Mouse (Mus musculus) myocyte (in vitro differentiated cells): Measurements from ENCODE around the gene Gatad2b. TPM values are rescaled to one million over a fixed set of nuclear protein-coding genes. Genes with fewer than 3 reads are reported as not detected.
"Not testable (repeated sequence)": the region's sequence is repeated elsewhere in the genome, so short reads cannot be mapped to it uniquely, and the experiment has no call there.

Experiments used
- H3K27me3 ChIP-seq: one replicate; pipeline ENCODE4 v1.6.1; 2011; ENCODE audit not compliant: control insufficient read depth, insufficient read depth, insufficient read length
- H3K36me3 ChIP-seq: one replicate; pipeline ENCODE4 v1.6.1; 2011; ENCODE audit not compliant: control insufficient read depth, insufficient read depth
- H3K4me2 ChIP-seq: one replicate; pipeline ENCODE4 v1.6.1; 2011; ENCODE audit warnings: low read depth, control low read depth
- H3K4me3 ChIP-seq: one replicate; pipeline ENCODE4 v1.5.1; 2011; ENCODE audit warnings: mild to moderate bottlenecking, control low read depth, moderate library complexity
- H3K79me2 ChIP-seq: one replicate; pipeline ENCODE4 v1.6.1; 2011; ENCODE audit not compliant: control insufficient read depth, insufficient read depth
- H3ac ChIP-seq: one replicate; pipeline ENCODE4 v1.6.1; 2011; ENCODE audit not compliant: control insufficient read depth, insufficient read length
- CEBPB ChIP-seq: IDR thresholded peaks from 2 replicates; pipeline ENCODE4 v1.6.1; 2011; ENCODE audit warnings: mild to moderate bottlenecking, moderate library complexity; ENCODE audit not compliant: poor library complexity, insufficient read depth, severe bottlenecking
- E2F4 ChIP-seq: IDR thresholded peaks from one replicate; pipeline ENCODE4 v1.6.1; 2011; ENCODE audit warnings: mild to moderate bottlenecking, control low read depth, moderate library complexity; ENCODE audit not compliant: insufficient read depth
- MAX ChIP-seq: IDR thresholded peaks from one replicate; pipeline ENCODE4 v1.6.1; 2011; ENCODE audit warnings: low read depth, mild to moderate bottlenecking, control low read depth
- MYOD1 ChIP-seq, 3 experiments: IDR thresholded peaks; one replicate each; pipeline ENCODE4 v1.6.1; 2011; ENCODE audit warnings: control low read depth in 2 of 3, low read depth in 2 of 3, mild to moderate bottlenecking in 2 of 3, moderate library complexity in 1 of 3; ENCODE audit not compliant: insufficient read length in 2 of 3, control insufficient read depth in 1 of 3
- MYOG ChIP-seq, 3 experiments: IDR thresholded peaks; one replicate each; pipeline ENCODE4 v1.6.1; 2011; ENCODE audit warnings: control low read depth in 2 of 3, low read depth in 2 of 3, mild to moderate bottlenecking in 2 of 3; ENCODE audit not compliant: insufficient read length in 2 of 3, control insufficient read depth in 1 of 3, insufficient read depth in 1 of 3
- POLR2A ChIP-seq: IDR thresholded peaks from one replicate; pipeline ENCODE4 v1.6.1; 2011; ENCODE audit warnings: low read depth, mild to moderate bottlenecking, control low read depth, moderate library complexity; ENCODE audit not compliant: insufficient read length
- POLR2AphosphoS2 ChIP-seq: IDR thresholded peaks from one replicate; pipeline ENCODE4 v1.6.1; 2011; ENCODE audit warnings: low read depth, control low read depth; ENCODE audit not compliant: insufficient read length
- REST ChIP-seq: IDR thresholded peaks from one replicate; pipeline ENCODE4 v1.6.1; 2011; ENCODE audit warnings: mild to moderate bottlenecking, control low read depth, moderate library complexity; ENCODE audit not compliant: insufficient read depth, insufficient read length
- SRF ChIP-seq: IDR thresholded peaks from one replicate; pipeline ENCODE4 v1.6.1; 2011; ENCODE audit warnings: low read depth; ENCODE audit not compliant: control insufficient read depth, insufficient read length
- TCF12 ChIP-seq: IDR thresholded peaks from one replicate; pipeline ENCODE4 v1.6.1; 2011; ENCODE audit warnings: mild to moderate bottlenecking, control low read depth; ENCODE audit not compliant: poor library complexity, insufficient read depth, severe bottlenecking
- TCF3 ChIP-seq: IDR thresholded peaks from one replicate; pipeline ENCODE4 v1.6.1; 2011; ENCODE audit warnings: low read depth, control low read depth; ENCODE audit not compliant: insufficient read length
- USF1 ChIP-seq: IDR thresholded peaks from one replicate; pipeline ENCODE4 v1.6.1; 2011; ENCODE audit warnings: low read depth, mild to moderate bottlenecking, control low read depth, moderate library complexity
- polyA plus RNA-seq: library from polyadenylated mRNA; unstranded; fragments of >200 nt; fragmentation: generic; extraction: Trizol; gene quantifications from one replicate; pipeline ENCODE4 v1.2.1, GENCODE M21; 2012; ENCODE audit warnings: missing spikeins

The Gatad2b gene
- polyA plus RNA-seq, 1 experiment, result 14.7 TPM

DNA sequence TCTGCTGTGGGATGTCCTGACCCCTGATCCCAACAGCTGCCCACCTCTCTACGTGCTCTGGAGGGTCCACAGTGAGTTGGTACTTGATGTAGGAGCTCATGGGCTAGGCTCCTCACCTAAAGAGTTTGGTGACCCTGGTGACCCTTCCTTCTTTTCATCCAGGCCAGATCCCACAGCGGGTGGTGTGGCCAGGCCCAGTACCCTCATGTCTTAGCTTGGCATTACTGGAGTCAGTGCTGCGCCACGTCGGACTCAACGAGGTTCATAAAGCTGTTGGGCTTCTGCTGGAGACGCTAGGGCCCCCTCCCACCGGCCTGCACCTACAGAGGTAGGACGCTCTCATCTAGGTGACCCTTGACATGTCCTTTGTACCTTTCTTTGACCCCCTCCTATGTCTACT is 13.8 kb upstream of the Gatad2b start:
- Histone ChIP-seq H3K4me3 (no peak overlapping the region), H3K4me2 (no peak overlapping the region), H3K79me2 (no peaks in the 10 kb centered on the region), H3K27me3 (no peaks in the 10 kb centered on the region), H3ac (no peak overlapping the region), H3K36me3 (no peaks in the 10 kb centered on the region)
- no peak for TF ChIP-seq CEBPB
- no peak for TF ChIP-seq USF1
- no peak for TF ChIP-seq POLR2A
- TF ChIP-seq POLR2AphosphoS2, result no peak
- TF ChIP-seq MYOD1 (IDR thresholded peaks at IDR 0.05; ENCODE audit: control insufficient read depth in 1 of 3, insufficient read length in 2 of 3, low read depth in 2 of 3), result no peak
- no peak for TF ChIP-seq SRF
- no peak for TF ChIP-seq TCF12
- no peak for TF ChIP-seq MAX
- no peak for TF ChIP-seq MYOG (IDR thresholded peaks at IDR 0.05; ENCODE audit: control insufficient read depth in 1 of 3, insufficient read depth in 1 of 3, insufficient read length in 2 of 3, low read depth in 2 of 3)
- TF ChIP-seq E2F4, result no peak
- TF ChIP-seq TCF3, result no peak
- TF ChIP-seq REST, result no peak

DNA sequence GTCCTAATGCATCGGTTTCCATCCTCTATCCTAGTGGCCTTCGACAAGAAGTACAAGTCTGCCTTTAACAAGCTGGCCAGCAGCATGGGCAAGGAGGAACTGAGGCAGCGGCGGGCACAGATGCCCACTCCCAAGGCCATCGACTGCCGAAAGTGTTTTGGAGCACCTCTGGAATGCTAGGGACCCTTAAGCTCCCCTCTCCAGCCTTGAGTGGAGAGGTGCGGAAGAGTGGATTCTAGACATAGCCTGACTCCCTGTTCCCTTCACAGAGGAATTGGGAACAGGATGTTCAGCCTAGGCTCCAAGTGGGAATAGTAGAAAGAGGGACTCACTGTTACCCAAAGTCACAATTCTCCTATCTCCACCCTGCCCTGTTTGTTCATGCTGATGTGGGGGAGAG is 13.2 kb upstream of the Gatad2b start:
- H3K36me3 ChIP-seq, result no peaks in the 10 kb centered on the region
- no peaks in the 10 kb centered on the region for H3K27me3 ChIP-seq
- H3K79me2 ChIP-seq, result no peaks in the 10 kb centered on the region
- TF ChIP-seq SRF, result no peak
- TF ChIP-seq MYOG (IDR thresholded peaks at IDR 0.05; ENCODE audit: control insufficient read depth in 1 of 3, insufficient read depth in 1 of 3, insufficient read length in 2 of 3, low read depth in 2 of 3), result no peak
- TF ChIP-seq USF1, result no peak
- TF ChIP-seq E2F4, result no peak
- no peak for TF ChIP-seq TCF3
- TF ChIP-seq MAX, result no peak
- no peak for TF ChIP-seq POLR2A
- no peak for TF ChIP-seq MYOD1 (IDR thresholded peaks at IDR 0.05; ENCODE audit: control insufficient read depth in 1 of 3, insufficient read length in 2 of 3, low read depth in 2 of 3)
- TF ChIP-seq CEBPB, result no peak
- no peak for TF ChIP-seq TCF12
- TF ChIP-seq POLR2AphosphoS2, result no peak
- no peak for TF ChIP-seq REST
- H3K4me3 ChIP-seq, result no peak overlapping the region
- H3K4me2 ChIP-seq, result no peak overlapping the region
- no peak overlapping the region for H3ac ChIP-seq

DNA sequence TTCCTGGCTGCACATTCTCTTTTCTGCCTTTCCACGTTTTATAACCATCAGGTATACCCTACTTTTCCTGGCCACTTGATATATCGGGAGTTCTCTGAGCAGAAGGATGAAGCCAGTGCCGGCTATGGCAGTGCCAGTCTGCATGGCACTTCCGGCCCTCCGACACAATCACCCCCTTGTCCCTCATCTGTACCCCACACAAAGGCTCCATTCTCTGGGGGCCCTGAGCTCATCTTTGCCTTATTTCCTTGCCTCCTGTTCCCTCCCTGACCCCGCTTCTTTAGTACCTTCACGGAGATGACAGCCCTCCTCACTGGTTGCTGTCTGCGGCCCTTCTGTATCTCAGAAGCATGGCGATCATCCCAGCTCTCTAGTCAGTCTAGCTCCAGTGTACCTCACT is 12.3 kb upstream of the Gatad2b start:
- Histone ChIP-seq H3K4me3 (no peak overlapping the region), H3ac (no peak overlapping the region), H3K4me2 (no peak overlapping the region), H3K36me3 (no peaks in the 10 kb centered on the region), H3K27me3 (no peaks in the 10 kb centered on the region), H3K79me2 (no peaks in the 10 kb centered on the region)
- TF ChIP-seq REST, result no peak
- TF ChIP-seq USF1, result no peak
- TF ChIP-seq MYOD1 (IDR thresholded peaks at IDR 0.05; ENCODE audit: control insufficient read depth in 1 of 3, insufficient read length in 2 of 3, low read depth in 2 of 3), result no peak

DNA sequence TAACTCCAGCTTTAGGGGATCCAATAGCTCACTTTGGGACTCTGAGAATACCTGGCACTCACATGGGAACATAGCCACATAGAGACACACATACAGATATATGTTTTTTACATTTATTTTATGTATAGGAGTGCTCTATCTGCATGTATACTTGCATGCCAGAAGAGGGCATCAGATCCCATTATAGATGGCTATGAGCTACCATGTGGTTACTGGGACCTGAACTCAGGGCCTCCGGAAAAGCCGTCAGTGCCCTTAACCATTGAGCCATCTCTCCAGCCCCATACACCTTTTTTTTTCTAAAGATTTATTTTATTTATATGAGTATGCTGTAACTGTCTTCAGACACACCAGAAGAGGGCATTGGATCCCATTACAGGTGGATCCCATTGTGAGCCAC is 8.8 kb upstream of the Gatad2b start:
- no peaks in the 10 kb centered on the region for H3K27me3 ChIP-seq
- TF ChIP-seq USF1 (no peak), MAX (no peak), REST (no peak), POLR2A (no peak), E2F4 (no peak), SRF (no peak), MYOD1 (IDR thresholded peaks at IDR 0.05; ENCODE audit: control insufficient read depth in 1 of 3, insufficient read length in 2 of 3, low read depth in 2 of 3) (no peak), MYOG (IDR thresholded peaks at IDR 0.05; ENCODE audit: control insufficient read depth in 1 of 3, insufficient read depth in 1 of 3, insufficient read length in 2 of 3, low read depth in 2 of 3) (no peak), TCF12 (no peak), TCF3 (no peak), CEBPB (no peak), POLR2AphosphoS2 (no peak)
- H3ac ChIP-seq, result no peak overlapping the region
- no peak overlapping the region for H3K4me2 ChIP-seq
- no peak overlapping the region for H3K4me3 ChIP-seq
- H3K36me3 ChIP-seq, result no peaks in the 10 kb centered on the region
- H3K79me2 ChIP-seq, result no peaks in the 10 kb centered on the region

DNA sequence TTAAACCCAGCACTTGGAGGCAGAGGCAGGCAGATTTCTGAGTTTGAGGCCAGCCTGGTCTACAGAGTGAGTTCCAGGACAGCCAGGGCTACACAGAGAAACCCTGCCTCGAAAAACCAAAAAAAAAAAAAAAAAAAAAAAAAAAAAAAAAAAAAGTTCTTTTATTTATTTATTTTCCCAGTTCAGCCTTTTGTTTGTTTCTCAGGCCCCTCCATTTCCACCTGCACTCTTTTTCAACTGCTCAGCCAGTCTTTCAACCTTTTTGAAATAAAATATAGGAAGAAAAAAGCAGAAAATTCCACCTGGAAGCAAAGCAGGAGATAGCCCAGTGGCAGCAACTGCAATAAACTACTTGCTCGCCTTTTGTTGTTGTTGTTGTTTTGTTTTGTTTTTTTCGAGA is 3.6 kb upstream of the Gatad2b start:
- not testable (repeated sequence) for H3K27me3 ChIP-seq, H3K4me2 ChIP-seq

More for the DNA sequence above, 3.6 kb upstream of the Gatad2b start:
- not testable (repeated sequence) for H3K79me2 ChIP-seq, H3ac ChIP-seq, H3K36me3 ChIP-seq, H3K4me3 ChIP-seq
